Comparison of ENCODE assay signal across 19 mouse cellular contexts in the genomic region with DNA sequence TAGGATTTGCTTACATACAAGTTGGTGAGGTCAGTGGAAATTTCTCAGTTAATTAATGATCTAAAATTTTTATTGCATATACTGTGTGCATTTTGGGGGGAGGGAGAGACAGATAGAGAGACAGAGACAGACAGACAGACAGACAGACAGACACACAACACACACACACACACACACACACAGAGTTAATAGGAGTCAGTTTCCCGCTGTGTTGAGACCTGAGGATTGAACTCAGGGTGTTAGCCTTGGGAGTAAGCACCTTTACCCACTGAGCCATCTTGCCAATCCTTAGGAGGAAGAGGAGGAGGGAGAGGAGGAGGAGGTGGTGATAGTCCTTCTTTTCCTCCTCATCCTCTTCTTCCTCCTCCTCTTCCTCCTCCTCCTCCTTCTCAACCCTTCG. TPM values are rescaled to one million over a fixed set of nuclear protein-coding genes. Genes with fewer than 3 reads are reported as not detected.
A peak's percentile ranks its signal among the peaks of the same experiment; 100 is the strongest.
DNase-seq lines count a peak whose midpoint lies in the region; ATAC-seq lines count a peak whose summit lies in the region.
"Had no signal": no experiment of that assay in that cellular context is flagged by ENCODE, and none has a peak within 500 bp of the region (broad histone marks: within the 10 kb centered on the region; RNA-seq: fewer than 3 reads in every experiment).

No protein-coding gene starts in this region.

- H3K4me2 ChIP-seq in midbrain, embryonic 11.5 days = no peak overlapping the region
- no peak overlapping the region for H3K4me2 ChIP-seq in midbrain, embryonic 15.5 days

- no peak overlapping the region for H3K4me3 ChIP-seq in midbrain, embryonic 11.5 days (ENCODE audit: low read depth, low read length)
- H3K4me3 ChIP-seq in midbrain, embryonic 15.5 days = no peak overlapping the region

- no peak overlapping the region for H3K27ac ChIP-seq in midbrain, embryonic 11.5 days (ENCODE audit: low read depth, low read length)
- H3K27ac ChIP-seq in midbrain, embryonic 15.5 days = no peak overlapping the region

- 100% methylated on average over 2 of the region's 2 CpGs for WGBS in midbrain, embryonic 11.5 days
- WGBS in midbrain, embryonic 15.5 days = 89% methylated on average over 2 of the region's 2 CpGs

- no peaks in the 10 kb centered on the region for H3K27me3 ChIP-seq in midbrain, embryonic 11.5 days (ENCODE audit: control insufficient read depth, insufficient read depth, low read length)
- H3K27me3 ChIP-seq in midbrain, embryonic 15.5 days (replicated peaks) = no peaks in the 10 kb centered on the region
- H3K27me3 ChIP-seq: CH12.LX, Patski had no signal

- H3K36me3 ChIP-seq in midbrain, embryonic 11.5 days (ENCODE audit: control insufficient read depth, insufficient read depth, low read length) = no peaks in the 10 kb centered on the region
- H3K36me3 ChIP-seq in midbrain, embryonic 15.5 days (replicated peaks) = no peaks in the 10 kb centered on the region
- H3K36me3 ChIP-seq: G1E had no signal

- intact Hi-C loops in heart, postnatal 36 days (cut with DNase I) = no loop called here

- no peak overlapping the region for H3K9ac ChIP-seq in midbrain, embryonic 11.5 days (ENCODE audit: low read length)
- H3K9ac ChIP-seq in midbrain, embryonic 15.5 days = no peak overlapping the region

- DNase-seq in heart, adult 11 months = peak; percentile 55
- DNase-seq in heart, postnatal 36 days = no peak
- DNase-seq in midbrain, embryonic 11.5 days (ENCODE audit: low spot score, missing footprints) = peak; percentile 74
- DNase-seq: adrenal gland, adult 2 months; adrenal gland, adult 8-10 months; adrenal gland, postnatal 10 days; adrenal gland, postnatal 14 days; adrenal gland, postnatal 25 days; adrenal gland, postnatal 36 days; B cell, adult 2 months; cerebellum, adult 11 months; cerebellum, adult 11-12 months; cerebellum, adult 18-20 months had no signal

- no peaks in the 10 kb centered on the region for H3K4me1 ChIP-seq in midbrain, embryonic 11.5 days (ENCODE audit: control insufficient read depth, insufficient read depth, low read length)
- H3K4me1 ChIP-seq in midbrain, embryonic 15.5 days = 0 out of 2 replicates have a peak, but pooled peaks cover 2% of the 10 kb centered on the region

- no peaks in the 10 kb centered on the region for H3K9me3 ChIP-seq in midbrain, embryonic 11.5 days (ENCODE audit: control insufficient read depth, low read length)
- no peaks in the 10 kb centered on the region for H3K9me3 ChIP-seq in midbrain, embryonic 15.5 days

- ATAC-seq in midbrain, embryonic 11.5 days (ENCODE audit: low FRiP score) = no peak
- ATAC-seq in midbrain, embryonic 15.5 days (replicated peaks) = no peak
- ATAC-seq: activated CD4-positive, CD25-positive, alpha-beta regulatory T cell, adult 4 months; CD4-positive, CD25-positive, alpha-beta regulatory T cell, adult 4 months; Patski had no signal

RNA-seq across cellular contexts. Expression of a gene that starts 5.6 kb away (rescaled TPM):
- 10 to 100 TPM; 14.4 to 23.7 TPM for total RNA-seq in heart, postnatal 36 days (2021)
- 6.9 and 7.2 TPM in 2 replicates for polyA plus RNA-seq in midbrain, embryonic 11.5 days (2014; fragmentation: Nextera tagmentation; extraction: Ambion mirVana)
- 13.0 and 13.3 TPM in 2 replicates for polyA plus RNA-seq in midbrain, embryonic 15.5 days (2015; fragmentation: Nextera tagmentation; extraction: Ambion mirVana)
- polyA plus RNA-seq: activated CD4-positive, CD25-positive, alpha-beta regulatory T cell, adult 4 months; CD4-positive, CD25-positive, alpha-beta regulatory T cell, adult 4 months had no signal

Comparison
In these comparisons a context has a peak if more than half of its experiments do, and no peak if none do; other contexts are left out.
1. DNase-seq: peak in heart, adult 11 months (single experiment) and midbrain, embryonic 11.5 days (single experiment); none in heart, postnatal 36 days (0 of 2).